Mouse (Mus musculus) embryonic facial prominence, embryonic 14.5 days (tissue): Measurements from ENCODE around the gene Tshz3. TPM values are rescaled to one million over a fixed set of nuclear protein-coding genes. Genes with fewer than 3 reads are reported as not detected.

ENCODE experiments used
- ATAC-seq: fragments of 200-750 bp; cut with Nextera tagmentation; 2 replicates; pipeline ENCODE4 v1.8.0; 2017; ENCODE audit warnings: low read depth, moderate number of reproducible peaks, moderate TSS enrichment
- DNase-seq: peaks from one replicate; pipeline ENCODE4 v3.0.0-alpha.2; 2015; ENCODE audit warnings: low spot score
- H3K27ac ChIP-seq: fragments of 300-500 bp; sonication (generic); replicated peaks from 2 replicates; pipeline ENCODE4 v1.5.1; 2014; ENCODE audit warnings: low read depth, mild to moderate bottlenecking, low read length, moderate library complexity
- H3K27me3 ChIP-seq: fragments of 300-500 bp; sonication (generic); replicated peaks from 2 replicates; pipeline ENCODE4 v1.6.1; 2014; ENCODE audit warnings: low read length; ENCODE audit not compliant: control insufficient read depth, insufficient read depth
- H3K36me3 ChIP-seq: fragments of 300-500 bp; sonication (generic); 2 replicates; pipeline ENCODE4 v1.6.1; 2014; ENCODE audit warnings: low read length, mixed read lengths; ENCODE audit not compliant: control insufficient read depth, insufficient read depth
- H3K4me1 ChIP-seq: fragments of 300-500 bp; sonication (generic); 2 replicates; pipeline ENCODE4 v1.6.1; 2014; ENCODE audit warnings: antibody characterized with exemption, low read length; ENCODE audit not compliant: control insufficient read depth, insufficient read depth
- H3K4me2 ChIP-seq: fragments of 300-500 bp; sonication (generic); 2 replicates; pipeline ENCODE4 v1.6.1; 2014; ENCODE audit warnings: low read depth, mild to moderate bottlenecking, low read length, moderate library complexity, mixed read lengths
- H3K4me3 ChIP-seq: fragments of 300-500 bp; sonication (generic); 2 replicates; pipeline ENCODE4 v1.5.1; 2014; ENCODE audit warnings: low read depth, mild to moderate bottlenecking, low read length
- H3K9ac ChIP-seq: fragments of 300-500 bp; sonication (generic); 2 replicates; pipeline ENCODE4 v1.6.1; 2014; ENCODE audit warnings: low read depth, mild to moderate bottlenecking, low read length, moderate library complexity, mixed read lengths
- H3K9me3 ChIP-seq: fragments of 300-500 bp; sonication (generic); 2 replicates; pipeline ENCODE4 v1.6.1; 2016; ENCODE audit warnings: low read length; ENCODE audit not compliant: control insufficient read depth
- WGBS: fragments of 180-500 bp; shearing (Covaris S2); extraction: QIAGEN DNeasy Blood & Tissue Kit; methylation state at CpG from one replicate; pipeline ENCODE4 v1.1.7; 2014; 5-methylcytosine and 5-hydroxymethylcytosine counted together
- polyA plus RNA-seq: library from polyadenylated mRNA; unstranded; fragments of >200 nt; fragmentation: Nextera tagmentation; extraction: Ambion mirVana; gene quantifications from 2 replicates; pipeline ENCODE4 v1.2.1, GENCODE M21; 2014

The Tshz3 gene
- polyA plus RNA-seq, 1 experiment from 2014 or later, result 9.3 TPM

DNA sequence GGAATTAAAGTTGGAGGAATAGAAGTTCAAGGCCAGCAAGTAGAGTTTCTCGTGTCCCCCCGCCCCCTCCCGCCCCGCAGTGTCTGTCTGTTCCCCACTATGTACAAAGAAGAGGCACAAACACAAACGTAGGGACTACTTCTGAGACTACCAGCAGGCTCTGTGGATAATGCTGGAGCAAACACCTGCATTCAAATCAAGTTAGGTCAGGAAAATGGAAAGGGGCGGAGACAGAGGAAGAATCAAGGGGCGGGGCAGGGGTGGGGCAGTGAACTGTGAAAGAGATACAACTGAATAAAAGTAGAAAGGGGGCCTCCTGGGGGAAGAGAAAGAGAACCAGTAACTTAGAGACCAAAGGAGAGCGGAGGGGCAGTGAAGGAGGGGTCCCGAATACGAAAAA is 19.4 kb upstream of the Tshz3 start:
- no peak for ATAC-seq
- Histone ChIP-seq H3K36me3 (no peaks in the 10 kb centered on the region), H3K27me3 (peaks cover 40% of the 10 kb centered on the region), H3K4me3 (no peak overlapping the region), H3K9me3 (no peaks in the 10 kb centered on the region), H3K4me2 (no peak overlapping the region), H3K4me1 (peaks cover 18% of the 10 kb centered on the region), H3K27ac (no peak overlapping the region), H3K9ac (no peak overlapping the region)
- 9% methylated on average over 10 of the region's 10 CpGs for WGBS
- no peak for DNase-seq

DNA sequence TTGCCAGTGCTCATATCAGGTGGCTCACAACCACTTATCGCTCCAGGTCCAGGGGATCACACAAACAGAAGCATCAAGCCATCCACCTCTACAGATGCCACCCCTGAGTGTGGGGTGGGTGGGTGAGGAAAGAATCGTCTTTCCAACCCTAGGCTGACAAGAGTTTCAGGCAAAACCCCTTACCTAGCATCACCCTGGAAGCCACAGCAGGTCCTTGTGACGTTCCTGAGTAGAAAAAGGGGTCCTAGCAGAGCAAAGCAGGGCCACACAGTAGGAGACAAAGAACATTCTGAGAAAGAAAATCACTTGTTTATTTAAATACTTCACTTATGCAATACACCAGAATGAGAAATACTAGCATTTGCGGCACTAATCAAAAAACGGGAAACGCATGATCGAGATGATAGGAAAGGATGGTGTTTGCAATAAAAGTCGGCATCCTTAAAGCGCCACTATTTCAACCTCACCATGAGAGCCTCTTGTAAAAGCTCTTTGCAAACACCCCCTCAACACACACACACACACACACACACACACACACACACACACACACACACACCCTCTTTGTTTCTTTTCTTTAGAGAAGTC is 18.8 kb upstream of the Tshz3 start:
- Histone ChIP-seq H3K9ac (no peak overlapping the region), H3K27ac (no peak overlapping the region), H3K4me2 (peak overlapping the region; percentile 43), H3K9me3 (no peaks in the 10 kb centered on the region), H3K27me3 (peaks cover 40% of the 10 kb centered on the region), H3K4me3 (peak overlapping the region; percentile 19; the same call in 1 of the 2 replicates), H3K36me3 (no peaks in the 10 kb centered on the region), H3K4me1 (peaks cover 18% of the 10 kb centered on the region)
- 14% methylated on average over 9 of the region's 9 CpGs for WGBS
- no peak for DNase-seq
- no peak for ATAC-seq

DNA sequence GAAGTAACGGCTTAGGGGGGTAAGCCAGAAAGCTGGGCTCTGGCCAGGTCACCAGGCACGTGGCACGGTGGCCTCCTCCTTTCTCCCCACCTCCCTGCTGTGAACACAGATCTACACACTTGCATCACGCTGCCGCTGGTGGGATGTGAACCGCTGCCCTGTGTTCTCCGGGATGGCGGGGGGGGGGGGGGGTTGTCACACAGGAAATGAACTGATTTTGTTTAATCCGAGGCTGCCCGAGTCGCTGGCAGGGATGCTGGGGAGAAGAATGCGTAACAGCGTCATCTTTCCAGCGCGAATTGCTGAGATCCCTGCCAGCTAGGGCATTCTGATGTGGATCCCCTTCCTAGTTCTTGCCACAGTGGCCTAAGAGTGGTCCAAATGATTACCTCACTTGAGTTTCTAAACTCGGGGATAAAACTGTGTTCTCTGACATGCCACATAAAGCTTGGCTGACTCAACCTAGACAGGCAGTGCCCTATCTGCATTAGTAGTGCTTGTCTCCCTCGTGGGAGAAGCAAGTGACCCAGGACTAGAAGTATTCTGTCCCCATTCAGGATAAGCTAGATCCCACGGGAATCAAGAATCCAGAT is 18.0 kb upstream of the Tshz3 start:
- H3K36me3 ChIP-seq, result no peaks in the 10 kb centered on the region
- peak overlapping the region; percentile 19 for H3K4me3 ChIP-seq
- H3K9ac ChIP-seq, result peak overlapping the region; percentile 14; the same call in 1 of the 2 replicates
- 1% methylated on average over 17 of the region's 18 CpGs for WGBS
- H3K27me3 ChIP-seq, result peaks cover 40% of the 10 kb centered on the region
- peak overlapping the region; percentile 43 for H3K4me2 ChIP-seq
- no peaks in the 10 kb centered on the region for H3K9me3 ChIP-seq
- DNase-seq, result peak; percentile 73
- peaks cover 18% of the 10 kb centered on the region for H3K4me1 ChIP-seq
- no peak overlapping the region for H3K27ac ChIP-seq
- peak; percentile 64; the same call in 1 of the 2 replicates for ATAC-seq

DNA sequence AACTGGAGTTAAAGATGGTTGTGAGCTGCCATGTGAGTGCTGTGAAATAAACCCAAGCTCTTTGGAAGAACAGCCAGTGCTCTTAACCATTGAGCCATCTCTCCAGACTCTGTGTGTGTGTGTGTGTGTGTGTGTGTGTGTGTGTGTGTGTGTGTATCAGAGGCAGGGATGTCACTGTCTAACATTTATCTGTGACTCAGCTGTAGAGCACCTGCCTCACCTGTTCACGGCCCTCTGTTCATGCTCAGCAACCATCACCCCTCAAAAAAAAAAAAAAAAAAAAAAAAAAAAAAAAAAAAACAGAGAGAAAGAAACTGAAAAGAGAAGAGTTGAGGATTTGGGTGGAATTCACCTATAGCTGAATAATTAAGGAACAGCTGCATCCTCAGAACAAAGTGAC is 10.4 kb upstream of the Tshz3 start:
- Histone ChIP-seq H3K9me3 (no peaks in the 10 kb centered on the region), H3K36me3 (no peaks in the 10 kb centered on the region), H3K4me3 (no peak overlapping the region), H3K4me1 (peaks cover 7% of the 10 kb centered on the region), H3K4me2 (no peak overlapping the region), H3K27ac (no peak overlapping the region), H3K9ac (no peak overlapping the region), H3K27me3 (peaks cover 36% of the 10 kb centered on the region)
- no peak for ATAC-seq
- WGBS, result 84% methylated on average over 1 of the region's 1 CpGs
- no peak for DNase-seq

DNA sequence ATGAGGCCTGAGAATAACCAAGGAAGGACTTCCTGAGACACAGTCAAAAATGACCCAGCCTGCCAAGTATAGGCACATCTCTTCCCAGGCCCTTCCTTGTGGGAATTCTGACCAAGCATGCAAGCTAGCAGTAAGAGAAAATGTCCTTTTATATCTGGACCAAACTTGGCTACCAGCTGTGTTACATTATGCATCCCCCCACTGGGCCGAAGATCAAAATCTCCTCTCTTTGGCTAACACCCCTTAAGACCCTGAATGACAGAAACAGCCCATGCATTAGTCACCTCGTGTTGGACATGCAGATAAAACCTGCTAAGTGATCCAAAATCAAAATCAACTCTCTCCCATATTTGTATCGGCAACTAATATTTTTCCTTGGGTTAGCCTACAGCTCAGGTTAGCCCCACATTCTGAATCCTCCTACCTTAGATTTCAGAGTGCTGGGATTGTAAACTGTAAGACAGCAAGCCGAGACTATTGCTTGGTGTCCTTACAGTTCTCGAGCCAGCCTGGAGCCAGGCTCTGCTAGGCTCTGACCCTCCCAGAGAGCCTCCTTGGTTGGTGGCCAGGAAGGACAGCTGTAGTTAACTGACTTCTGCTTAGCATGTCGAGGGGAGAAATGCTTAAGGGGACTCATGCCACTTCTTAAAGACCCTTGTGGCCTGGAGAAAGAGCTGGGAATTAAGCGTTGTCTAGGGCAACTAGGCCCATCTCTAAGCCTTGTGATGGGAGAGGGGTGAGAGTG is 8.7 kb upstream of the Tshz3 start:
- WGBS, result 55% methylated on average over 7 of the region's 7 CpGs
- Histone ChIP-seq H3K36me3 (no peaks in the 10 kb centered on the region), H3K4me1 (peaks cover 7% of the 10 kb centered on the region), H3K4me3 (no peak overlapping the region), H3K4me2 (no peak overlapping the region), H3K27me3 (peaks cover 53% of the 10 kb centered on the region), H3K9ac (no peak overlapping the region), H3K27ac (no peak overlapping the region), H3K9me3 (no peaks in the 10 kb centered on the region)
- ATAC-seq (no peak; the same call in 1 of the 2 replicates), DNase-seq (peak; percentile 37)

DNA sequence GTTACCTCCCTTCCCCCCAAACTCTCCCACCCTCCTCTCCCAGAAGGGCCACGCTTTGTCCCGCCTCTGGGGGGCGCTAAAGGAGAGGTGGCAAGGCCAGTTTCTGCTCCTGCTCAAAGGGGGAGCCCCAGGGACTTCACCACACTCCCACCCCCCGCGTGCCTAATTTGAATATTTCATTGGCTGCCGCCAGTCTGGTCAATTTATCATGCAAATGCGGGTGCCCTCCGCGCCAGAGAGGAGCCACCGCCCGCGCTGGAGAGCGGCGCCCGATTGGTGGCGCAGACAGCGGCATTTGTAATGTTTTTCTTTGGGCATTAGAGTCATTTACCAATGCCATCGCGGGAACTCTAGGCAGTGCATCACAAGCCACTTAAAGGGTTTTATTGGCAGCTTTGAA is 7.4 kb upstream of the Tshz3 start:
- H3K9me3 ChIP-seq, result no peaks in the 10 kb centered on the region
- peaks cover 67% of the 10 kb centered on the region for H3K27me3 ChIP-seq
- DNase-seq, result peak; percentile 35
- ATAC-seq, result no peak
- 0 out of 2 replicates have a peak overlapping the region, but pooled peaks have one; percentile 5 for H3K4me3 ChIP-seq
- no peak overlapping the region for H3K27ac ChIP-seq
- H3K36me3 ChIP-seq, result no peaks in the 10 kb centered on the region
- peak overlapping the region; percentile 33 for H3K4me2 ChIP-seq
- no peak overlapping the region for H3K9ac ChIP-seq
- 0% methylated on average over 19 of the region's 19 CpGs for WGBS
- H3K4me1 ChIP-seq, result peaks cover 7% of the 10 kb centered on the region

DNA sequence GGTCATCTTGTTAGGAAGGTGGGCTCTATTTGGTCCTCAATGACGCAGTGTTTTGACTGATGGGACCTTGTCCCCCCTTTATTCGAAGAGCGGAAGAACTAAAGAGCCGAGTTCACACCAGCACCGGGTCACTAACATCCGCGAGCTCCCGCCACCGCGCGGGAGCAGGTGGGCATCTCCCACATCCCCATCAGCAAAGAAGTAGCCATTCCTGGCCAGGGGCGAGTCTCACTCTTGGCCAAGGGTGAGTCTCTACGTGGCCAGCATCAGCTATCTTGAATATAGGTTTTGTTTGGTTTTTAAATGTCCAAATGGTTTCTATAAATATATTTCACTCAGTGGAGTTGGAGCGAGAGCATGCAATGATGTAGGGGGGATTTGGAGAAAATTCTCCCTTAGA is 6.3 kb upstream of the Tshz3 start:
- Histone ChIP-seq H3K4me3 (peak overlapping the region; percentile 14; the same call in 1 of the 2 replicates), H3K9ac (no peak overlapping the region), H3K27ac (no peak overlapping the region), H3K27me3 (peaks cover 69% of the 10 kb centered on the region), H3K4me1 (peaks cover 7% of the 10 kb centered on the region), H3K9me3 (no peaks in the 10 kb centered on the region), H3K4me2 (peak overlapping the region; percentile 33), H3K36me3 (no peaks in the 10 kb centered on the region)
- ATAC-seq, result no peak
- no peak for DNase-seq
- WGBS, result 3% methylated on average over 14 of the region's 14 CpGs

DNA sequence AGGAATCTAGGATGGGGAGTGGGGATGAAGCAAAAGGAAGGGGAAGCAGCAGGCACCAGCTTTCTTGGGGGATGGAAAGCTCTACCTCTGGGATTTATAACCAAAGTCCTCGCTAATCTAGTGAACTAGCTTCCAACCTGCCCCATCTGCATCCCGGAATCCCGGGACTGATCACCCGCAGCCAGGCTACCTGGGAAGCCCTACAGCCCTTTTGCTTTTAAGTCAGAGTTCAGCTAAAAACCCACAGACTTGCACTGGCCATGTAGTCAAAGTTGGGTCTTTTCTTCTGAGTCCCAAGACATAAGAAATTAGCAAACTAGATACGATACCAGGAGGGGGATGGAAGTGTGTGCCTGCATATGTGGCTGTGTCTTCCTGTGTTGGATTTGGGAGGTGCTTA is 5.5 kb upstream of the Tshz3 start:
- WGBS, result 0% methylated on average over 5 of the region's 5 CpGs
- H3K4me3 ChIP-seq, result 0 out of 2 replicates have a peak overlapping the region, but pooled peaks have one; percentile 14
- H3K4me2 ChIP-seq, result peak overlapping the region; percentile 33; the same call in 1 of the 2 replicates
- H3K9me3 ChIP-seq, result no peaks in the 10 kb centered on the region
- no peak overlapping the region for H3K27ac ChIP-seq
- no peak overlapping the region for H3K9ac ChIP-seq
- H3K4me1 ChIP-seq, result peaks cover 7% of the 10 kb centered on the region
- H3K27me3 ChIP-seq, result peaks cover 69% of the 10 kb centered on the region
- H3K36me3 ChIP-seq, result no peaks in the 10 kb centered on the region
- DNase-seq, result no peak
- no peak for ATAC-seq
